Mouse (Mus musculus) hindbrain, embryonic 15.5 days (tissue): ENCODE results near the gene Pygo2. TPM values are rescaled to one million over a fixed set of nuclear protein-coding genes. Genes with fewer than 3 reads are reported as not detected.

Experiments
- ATAC-seq: fragments of 200-750 bp; cut with Nextera tagmentation; 2 replicates; pipeline ENCODE4 v1.8.0; 2017; ENCODE audit warnings: low read depth, moderate number of reproducible peaks, moderate TSS enrichment; ENCODE audit not compliant: low FRiP score
- H3K27ac ChIP-seq: fragments of 300-500 bp; sonication (generic); replicated peaks from 2 replicates; pipeline ENCODE4 v1.5.1; 2015; ENCODE audit warnings: mild to moderate bottlenecking, inconsistent platforms
- H3K27me3 ChIP-seq: fragments of 300-500 bp; sonication (generic); 2 replicates; pipeline ENCODE4 v1.6.1; 2015; ENCODE audit warnings: control low read depth, inconsistent platforms
- H3K36me3 ChIP-seq: fragments of 300-500 bp; sonication (generic); 2 replicates; pipeline ENCODE4 v1.6.1; 2015; ENCODE audit warnings: control low read depth, inconsistent platforms
- H3K4me1 ChIP-seq: fragments of 300-500 bp; sonication (generic); replicated peaks from 2 replicates; pipeline ENCODE4 v1.6.1; 2015; ENCODE audit warnings: control low read depth, inconsistent platforms
- H3K4me2 ChIP-seq: fragments of 300-500 bp; sonication (generic); 2 replicates; pipeline ENCODE4 v1.6.1; 2015; ENCODE audit warnings: moderate library complexity, mild to moderate bottlenecking, inconsistent platforms
- H3K4me3 ChIP-seq: fragments of 300-500 bp; sonication (generic); 2 replicates; pipeline ENCODE4 v1.5.1; 2015; ENCODE audit warnings: mild to moderate bottlenecking, inconsistent platforms
- H3K9ac ChIP-seq: fragments of 300-500 bp; sonication (generic); 2 replicates; pipeline ENCODE4 v1.6.1; 2015; ENCODE audit warnings: inconsistent platforms
- H3K9me3 ChIP-seq: fragments of 300-500 bp; sonication (generic); 2 replicates; pipeline ENCODE4 v1.6.1; 2016; ENCODE audit warnings: control low read depth, inconsistent platforms
- WGBS: fragments of 180-500 bp; shearing (Covaris S2); methylation state at CpG from one replicate; pipeline ENCODE4 v1.1.7; 2015; 5-methylcytosine and 5-hydroxymethylcytosine counted together
- polyA plus RNA-seq: library from polyadenylated mRNA; unstranded; fragments of >200 nt; fragmentation: Nextera tagmentation; extraction: Ambion mirVana; gene quantifications from 2 replicates; pipeline ENCODE4 v1.2.1, GENCODE M21; 2015

Gene Pygo2
- polyA plus RNA-seq, 1 experiment from 2014 or later, result 45.8 TPM

GRCm38 (mm10) chr3:89387632-89388031 lies 42.4 kb upstream of the Pygo2 start:
- Histone ChIP-seq H3K36me3 (no peaks in the 10 kb centered on the region), H3K4me1 (peaks cover 25% of the 10 kb centered on the region), H3K9me3 (no peaks in the 10 kb centered on the region), H3K4me3 (no peak overlapping the region), H3K9ac (no peak overlapping the region), H3K27ac (no peak overlapping the region), H3K4me2 (no peak overlapping the region), H3K27me3 (0 out of 2 replicates have a peak, but pooled peaks cover 7% of the 10 kb centered on the region)
- ATAC-seq, result no peak
- 82% methylated on average over 11 of the region's 11 CpGs for WGBS

GRCm38 (mm10) chr3:89388134-89388881 lies 41.7 kb upstream of the Pygo2 start:
- Histone ChIP-seq H3K27me3 (0 out of 2 replicates have a peak, but pooled peaks cover 10% of the 10 kb centered on the region), H3K9me3 (no peaks in the 10 kb centered on the region), H3K36me3 (no peaks in the 10 kb centered on the region), H3K9ac (no peak overlapping the region), H3K27ac (no peak overlapping the region), H3K4me1 (peaks cover 30% of the 10 kb centered on the region), H3K4me2 (no peak overlapping the region), H3K4me3 (no peak overlapping the region)
- peak; percentile 15; the same call in 1 of the 2 replicates for ATAC-seq
- WGBS, result 53% methylated on average over 11 of the region's 11 CpGs

GRCm38 (mm10) chr3:89388901-89389740 lies 40.9 kb upstream of the Pygo2 start:
- no peak for ATAC-seq
- H3K4me3 ChIP-seq, result no peak overlapping the region
- no peaks in the 10 kb centered on the region for H3K36me3 ChIP-seq
- H3K27me3 ChIP-seq, result peaks cover 17% of the 10 kb centered on the region
- no peak overlapping the region for H3K27ac ChIP-seq
- H3K9ac ChIP-seq, result no peak overlapping the region
- peaks cover 39% of the 10 kb centered on the region for H3K4me1 ChIP-seq
- no peaks in the 10 kb centered on the region for H3K9me3 ChIP-seq
- no peak overlapping the region for H3K4me2 ChIP-seq
- WGBS, result 60% methylated on average over 6 of the region's 6 CpGs

GRCm38 (mm10) chr3:89390111-89390515 lies 39.9 kb upstream of the Pygo2 start:
- Histone ChIP-seq H3K27ac (no peak overlapping the region), H3K9me3 (no peaks in the 10 kb centered on the region), H3K36me3 (no peaks in the 10 kb centered on the region), H3K4me3 (no peak overlapping the region), H3K27me3 (peaks cover 22% of the 10 kb centered on the region), H3K9ac (no peak overlapping the region), H3K4me1 (peaks cover 49% of the 10 kb centered on the region), H3K4me2 (no peak overlapping the region)
- no peak for ATAC-seq
- WGBS, result 34% methylated on average over 5 of the region's 5 CpGs

- ATAC-seq, result no peak
- Histone ChIP-seq H3K4me3 (peak overlapping the region; percentile 51), H3K36me3 (no peaks in the 10 kb centered on the region), H3K27me3 (peaks cover 28% of the 10 kb centered on the region), H3K9ac (peak overlapping the region; percentile 56), H3K27ac (no peak overlapping the region), H3K9me3 (no peaks in the 10 kb centered on the region), H3K4me1 (peaks cover 57% of the 10 kb centered on the region), H3K4me2 (peak overlapping the region; percentile 99)
- WGBS, result 10% methylated on average over 19 of the region's 19 CpGs
These were observed 39.0 kb upstream of the Pygo2 start for GRCm38 (mm10) chr3:89390699-89391662.

- H3K9me3 ChIP-seq, result no peaks in the 10 kb centered on the region
- no peaks in the 10 kb centered on the region for H3K36me3 ChIP-seq
- ATAC-seq, result no peak
- H3K4me2 ChIP-seq, result peak overlapping the region; percentile 99
- peaks cover 32% of the 10 kb centered on the region for H3K27me3 ChIP-seq
- peak overlapping the region; percentile 51 for H3K4me3 ChIP-seq
- H3K9ac ChIP-seq, result peak overlapping the region; percentile 56
- peaks cover 64% of the 10 kb centered on the region for H3K4me1 ChIP-seq
- 0 out of 2 replicates have a peak overlapping the region, but pooled peaks have one; percentile 23 for H3K27ac ChIP-seq
- under 1% methylated on average over 52 of the region's 56 CpGs for WGBS
These were observed 38.1 kb upstream of the Pygo2 start for GRCm38 (mm10) chr3:89391663-89392511.

- Histone ChIP-seq H3K27me3 (peaks cover 33% of the 10 kb centered on the region), H3K9ac (peak overlapping the region; percentile 56; the same call in 1 of the 2 replicates), H3K36me3 (no peaks in the 10 kb centered on the region), H3K4me3 (peak overlapping the region; percentile 51), H3K27ac (no peak overlapping the region), H3K4me2 (peak overlapping the region; percentile 99), H3K4me1 (peaks cover 64% of the 10 kb centered on the region), H3K9me3 (no peaks in the 10 kb centered on the region)
- ATAC-seq, result no peak
- WGBS, result 2% methylated on average over 18 of the region's 24 CpGs
These were observed 37.1 kb upstream of the Pygo2 start for GRCm38 (mm10) chr3:89392871-89393311.

- H3K4me1 ChIP-seq, result peaks cover 62% of the 10 kb centered on the region
- no peaks in the 10 kb centered on the region for H3K36me3 ChIP-seq
- peak overlapping the region; percentile 44 for H3K9ac ChIP-seq
- peak overlapping the region; percentile 99 for H3K4me2 ChIP-seq
- peaks cover 33% of the 10 kb centered on the region for H3K27me3 ChIP-seq
- peak overlapping the region; percentile 73 for H3K27ac ChIP-seq
- H3K9me3 ChIP-seq, result no peaks in the 10 kb centered on the region
- peak overlapping the region; percentile 51 for H3K4me3 ChIP-seq
- ATAC-seq, result peak; percentile 91
- 0% methylated on average over 15 of the region's 15 CpGs for WGBS
These were observed 36.4 kb upstream of the Pygo2 start for GRCm38 (mm10) chr3:89393605-89394004.

- Histone ChIP-seq H3K36me3 (no peaks in the 10 kb centered on the region), H3K9me3 (no peaks in the 10 kb centered on the region), H3K4me2 (peak within 1 kb of the TSS; percentile 99), H3K4me3 (peak within 1 kb of the TSS; percentile 51), H3K9ac (peak within 1 kb of the TSS; percentile 44), H3K27ac (peak within 1 kb of the TSS; percentile 73), H3K27me3 (peaks cover 33% of the 10 kb centered on the region), H3K4me1 (peaks cover 62% of the 10 kb centered on the region)
- ATAC-seq, result peak; percentile 49
- 0% methylated on average over 41 of the region's 42 CpGs for WGBS
These were observed 35.8 kb upstream of the Pygo2 start, which contains the start of gene Zbtb7b for GRCm38 (mm10) chr3:89394006-89394893. TSS of gene Zbtb7b (minus strand) at chr3:89394776.

GRCm38 (mm10) chr3:89394894-89395256 lies 35.1 kb upstream of the Pygo2 start:
- 0% methylated on average over 12 of the region's 12 CpGs for WGBS
- Histone ChIP-seq H3K9ac (no peak overlapping the region; the same call in 1 of the 2 replicates), H3K36me3 (no peaks in the 10 kb centered on the region), H3K27ac (no peak overlapping the region), H3K4me2 (peak overlapping the region; percentile 99), H3K9me3 (no peaks in the 10 kb centered on the region), H3K27me3 (peaks cover 33% of the 10 kb centered on the region), H3K4me3 (peak overlapping the region; percentile 51), H3K4me1 (peaks cover 62% of the 10 kb centered on the region)
- no peak for ATAC-seq
